Mouse (Mus musculus): ENCODE data around the gene Klf13. TPM values are rescaled to one million over a fixed set of nuclear protein-coding genes. Genes with fewer than 3 reads are reported as not detected.

The Klf13 gene
- total RNA-seq, 2 experiments from 2014 or later: 202 to 217 TPM

DNA sequence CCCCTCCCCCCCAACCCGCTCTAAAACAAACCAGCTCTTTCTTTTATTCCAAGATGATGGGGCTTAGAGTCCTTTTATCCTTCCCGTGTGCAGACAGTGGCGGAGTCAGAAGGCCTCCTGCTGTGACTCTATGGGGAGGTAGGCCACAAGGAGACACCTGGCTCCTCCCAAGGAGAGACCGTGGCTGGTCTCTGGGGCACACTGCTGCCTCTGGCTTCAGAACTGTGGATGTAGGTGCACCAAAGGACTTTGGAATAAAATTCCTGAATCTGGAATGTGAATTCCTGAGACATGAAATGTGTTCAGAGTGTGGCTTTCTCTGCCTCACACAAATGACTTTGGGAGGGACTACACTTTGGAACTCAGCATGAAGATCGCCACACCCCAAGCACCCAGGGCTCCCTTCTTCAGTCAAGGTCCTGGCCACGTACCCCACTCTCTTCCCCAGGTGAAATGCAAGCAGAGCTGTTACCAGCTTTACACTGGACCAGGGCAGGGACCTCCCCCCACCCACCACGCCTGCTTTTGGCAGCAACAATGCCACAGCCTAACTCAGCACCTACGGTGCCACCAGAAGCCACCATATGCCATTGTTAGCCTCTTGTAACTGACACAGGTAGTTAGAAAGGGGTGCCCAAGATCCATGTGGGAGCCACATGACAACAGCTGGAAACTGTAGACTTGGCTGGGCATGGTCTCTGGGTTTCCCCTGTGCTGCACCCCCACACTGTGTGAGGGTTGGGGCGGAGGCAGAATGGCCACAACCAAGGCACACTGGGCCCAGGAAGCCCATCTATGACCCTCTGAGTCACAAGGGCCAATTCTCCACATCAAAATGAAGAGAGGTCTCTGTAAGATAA lies 49.4 kb downstream of the Klf13 start:
- no peak for DNase-seq (ENCODE audit: low spot score in 2 of 2)

DNA sequence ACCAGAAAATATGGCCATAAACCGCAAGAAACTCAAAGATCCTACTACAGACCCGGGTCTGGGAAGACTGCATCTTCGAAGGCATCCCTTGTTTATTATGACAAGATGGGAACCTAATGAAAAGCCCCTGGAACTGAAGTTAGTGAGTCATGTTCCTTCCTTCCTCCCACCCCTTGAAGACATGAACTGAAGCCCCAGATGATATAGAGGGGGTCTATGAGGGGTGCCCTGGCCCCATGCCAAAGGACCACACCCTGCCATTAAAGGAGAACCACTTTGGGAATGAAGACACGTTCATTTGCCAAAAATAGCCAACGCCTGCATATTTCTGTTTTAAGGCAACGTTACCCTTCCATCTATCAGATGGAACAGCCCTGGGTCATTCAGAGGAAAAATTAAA lies 50.0 kb downstream of the Klf13 start:
- no peak for DNase-seq (ENCODE audit: low spot score in 2 of 2)

DNA sequence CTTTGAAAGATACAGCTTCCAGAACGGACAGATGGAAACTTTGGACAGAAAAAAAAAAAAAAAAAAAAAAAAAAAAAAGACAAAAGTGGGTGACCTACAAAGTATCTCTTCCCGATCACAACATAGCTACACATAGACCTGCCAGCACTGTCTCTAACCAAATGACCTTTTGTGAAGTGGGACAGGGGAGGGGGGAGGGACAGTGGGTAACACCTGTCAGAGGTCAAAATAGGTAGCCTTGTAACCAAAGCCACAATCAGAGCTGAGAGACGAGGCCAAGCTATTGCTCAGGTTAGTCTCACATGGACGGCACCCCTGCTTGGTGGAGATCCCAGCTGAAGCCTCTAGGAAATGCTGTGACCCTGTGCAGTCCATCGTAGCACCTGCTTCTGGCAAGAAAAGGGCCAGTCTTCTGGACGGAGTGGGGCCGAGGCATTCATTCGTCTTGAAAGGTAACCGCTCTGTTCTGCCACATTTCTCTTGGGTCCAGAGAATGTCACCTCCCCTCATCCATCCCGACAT lies 51.1 kb downstream of the Klf13 start:
- DNase-seq (ENCODE audit: low spot score in 2 of 2): no peak

DNA sequence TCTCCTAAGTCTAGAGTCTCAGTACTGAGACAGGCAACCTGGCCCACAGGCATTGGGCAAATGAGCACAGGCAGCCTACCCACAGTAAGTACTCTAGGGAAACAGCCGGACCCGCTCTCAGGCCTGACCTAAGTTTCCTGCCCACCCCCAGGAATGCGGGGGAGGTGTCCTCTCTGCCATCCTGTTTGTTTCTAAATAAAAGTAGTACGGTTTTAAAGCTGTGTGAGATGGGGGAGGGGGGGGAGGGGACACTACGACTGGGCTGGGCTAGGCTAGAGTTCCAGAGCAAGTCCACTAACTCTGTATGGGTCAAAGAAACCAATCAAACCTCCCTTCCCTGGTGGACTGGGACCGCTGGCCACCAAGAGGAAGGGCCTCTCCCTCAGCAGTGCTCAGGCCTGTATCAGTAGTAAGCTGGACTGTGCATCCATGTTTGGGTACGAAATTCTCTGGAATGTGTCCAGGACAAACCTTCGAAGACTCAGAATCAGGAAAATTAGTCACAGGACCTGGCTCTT lies 51.6 kb downstream of the Klf13 start:
- DNase-seq (ENCODE audit: low spot score in 2 of 2): no peak

DNA sequence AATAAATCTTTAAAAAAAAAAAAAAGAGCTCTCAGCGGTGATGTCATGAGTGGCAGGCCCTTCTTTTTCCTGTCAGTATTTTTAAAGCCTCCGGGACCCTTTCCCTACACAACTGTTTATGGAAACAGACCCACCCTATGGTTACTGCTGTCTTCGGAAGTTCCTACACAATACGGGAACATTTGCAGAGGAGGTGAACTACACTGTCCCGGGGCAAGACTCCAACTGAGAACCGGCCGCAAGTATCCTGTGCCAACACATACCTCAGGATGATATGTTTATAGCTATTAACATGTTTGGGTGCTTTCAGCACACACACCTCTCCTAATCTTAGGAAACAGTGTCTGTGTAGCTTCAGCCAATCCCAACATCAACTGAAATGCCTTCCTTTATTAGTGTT lies 53.7 kb downstream of the Klf13 start:
- no peak for DNase-seq (ENCODE audit: low spot score in 2 of 2)

DNA sequence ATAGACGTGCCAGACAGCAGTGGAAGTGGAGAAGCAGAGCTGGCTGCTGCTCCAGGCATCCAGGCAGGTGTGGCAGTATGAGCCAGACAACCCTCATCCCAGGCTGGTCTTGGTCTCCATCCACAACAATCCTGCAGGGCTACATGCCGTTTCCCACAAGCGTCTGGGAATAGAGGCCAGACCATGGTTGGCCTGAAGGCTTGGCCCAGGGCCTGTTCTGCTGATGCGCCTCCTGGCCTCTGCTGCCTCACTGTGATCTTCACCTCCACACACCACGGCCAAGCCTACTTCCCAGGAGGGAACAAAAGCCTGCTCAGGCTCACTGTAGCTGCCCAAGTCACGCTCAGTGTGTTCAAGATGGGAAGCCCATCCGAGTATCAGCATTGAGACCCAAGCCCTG lies 56.0 kb downstream of the Klf13 start:
- no peak for DNase-seq (ENCODE audit: low spot score in 2 of 2)

DNA sequence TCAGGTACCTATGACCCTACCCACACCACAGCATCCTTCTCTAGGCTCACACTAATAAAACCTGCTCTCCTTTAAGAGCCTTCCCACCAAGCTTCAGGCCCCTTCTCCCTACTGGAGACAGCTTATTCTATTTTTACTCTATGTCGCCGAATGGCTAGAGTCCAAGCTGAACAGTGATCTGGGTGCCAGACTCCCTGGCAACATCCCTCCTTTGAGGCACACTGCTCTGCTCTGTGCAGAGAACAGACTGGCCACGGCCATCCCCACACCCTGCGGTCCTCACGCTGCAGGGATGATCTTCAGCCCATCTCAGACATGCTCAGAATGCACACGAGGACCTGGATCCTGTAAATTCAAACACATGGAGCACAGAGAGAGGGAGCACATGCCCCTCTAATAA lies 59.1 kb downstream of the Klf13 start:
- DNase-seq (ENCODE audit: low spot score in 2 of 2): peak in 1 of 2 experiments; percentile 63

DNA sequence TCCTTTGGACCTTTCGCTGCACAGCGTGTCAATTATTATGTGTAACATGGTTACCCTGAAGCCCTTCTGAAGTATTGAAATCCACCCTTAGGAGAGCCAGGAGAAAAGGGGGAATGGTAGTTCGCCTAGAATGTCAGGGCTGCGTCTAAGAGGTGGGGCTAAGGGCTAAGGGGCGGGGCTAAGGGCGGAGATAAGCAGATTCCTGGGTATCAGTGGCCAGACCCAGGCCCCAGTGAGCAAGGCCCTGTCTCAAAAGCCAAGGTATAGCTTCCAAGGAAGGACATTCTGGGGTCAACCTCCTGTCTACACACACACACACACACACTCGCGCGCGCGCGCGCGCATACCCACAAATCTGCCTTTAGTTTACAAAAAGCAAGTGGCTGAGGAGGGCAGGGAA lies 61.1 kb downstream of the Klf13 start:
- DNase-seq (ENCODE audit: low spot score in 2 of 2): no peak

DNA sequence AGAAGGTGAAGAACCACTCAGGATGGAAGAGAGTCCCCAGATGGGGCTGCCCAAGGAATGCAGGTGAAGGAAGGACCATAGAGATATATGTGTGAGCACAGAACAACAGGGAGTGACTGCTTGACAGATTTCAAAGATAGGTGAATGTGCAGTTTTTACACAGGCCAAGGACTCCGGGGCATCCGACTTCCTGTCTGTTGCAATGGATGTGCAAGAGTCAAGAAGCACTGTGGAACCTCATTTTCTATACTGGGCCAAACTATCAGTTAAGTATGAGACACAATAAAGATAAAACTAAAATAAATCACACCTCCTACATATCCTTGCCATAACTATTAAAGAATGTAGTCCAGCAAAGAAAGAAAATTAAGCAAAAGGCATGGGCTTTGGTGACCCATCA lies 62.1 kb downstream of the Klf13 start:
- DNase-seq (ENCODE audit: low spot score in 2 of 2): no peak

DNA sequence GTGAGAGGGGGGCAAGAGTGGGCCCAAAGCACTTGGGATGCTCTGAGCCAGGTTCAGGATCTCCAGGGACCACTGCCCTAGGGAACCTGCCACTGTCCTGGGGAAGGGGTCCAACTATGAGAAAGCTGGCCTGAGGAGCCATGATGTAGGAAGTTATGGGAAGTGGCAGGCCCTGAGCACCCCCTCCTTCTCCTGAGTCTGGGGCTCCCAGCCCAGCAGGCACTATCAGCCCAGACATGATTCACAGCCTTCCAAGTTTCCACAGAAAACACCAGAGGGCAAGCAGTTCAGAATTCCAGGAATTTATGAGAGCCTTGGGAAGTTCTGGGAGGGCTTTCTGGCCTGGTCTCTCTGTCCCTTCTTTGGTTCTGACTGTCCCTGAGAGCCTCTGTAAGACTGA lies 63.0 kb downstream of the Klf13 start:
- no peak for DNase-seq (ENCODE audit: low spot score in 2 of 2)

DNA sequence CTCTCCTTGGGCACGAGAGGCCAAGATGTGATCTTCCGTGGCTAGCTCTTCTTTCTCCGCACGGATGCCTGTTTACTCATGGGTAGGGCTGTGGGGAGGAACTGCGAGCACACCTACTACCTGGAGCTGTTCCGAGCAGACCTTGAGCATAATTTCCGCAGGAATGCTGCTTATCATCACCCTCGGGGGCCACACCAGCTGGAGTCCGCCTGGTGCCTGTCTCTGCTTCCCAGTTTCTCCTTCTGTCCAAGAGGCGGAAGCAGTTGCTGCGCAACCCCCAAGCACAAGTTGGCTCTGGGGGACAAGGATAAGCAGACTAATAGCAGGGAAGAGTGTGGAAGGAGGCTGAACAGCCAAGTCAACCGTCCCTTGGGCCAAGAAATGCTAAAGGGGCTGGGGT lies 64.8 kb downstream of the Klf13 start:
- DNase-seq (ENCODE audit: low spot score in 2 of 2): no peak

DNA sequence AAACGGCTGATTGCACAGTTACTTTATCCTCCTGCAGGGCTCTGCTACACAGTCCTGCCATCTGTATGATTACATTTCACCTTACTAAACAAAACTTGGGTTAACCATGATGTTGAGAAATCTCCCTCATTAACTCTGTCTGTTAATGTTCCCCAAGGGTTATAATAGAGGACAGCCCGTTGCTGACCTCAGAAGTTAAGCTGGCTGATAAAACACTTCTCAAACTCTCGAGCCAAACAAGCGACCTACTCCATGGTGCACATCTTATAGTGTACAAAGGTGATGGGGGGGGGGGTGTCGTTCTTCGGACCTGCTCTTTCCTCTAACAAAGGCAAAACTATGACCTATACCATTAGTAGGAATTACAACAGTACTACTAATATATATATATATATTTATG lies 67.0 kb downstream of the Klf13 start:
- no peak for DNase-seq (ENCODE audit: low spot score in 2 of 2)

DNA sequence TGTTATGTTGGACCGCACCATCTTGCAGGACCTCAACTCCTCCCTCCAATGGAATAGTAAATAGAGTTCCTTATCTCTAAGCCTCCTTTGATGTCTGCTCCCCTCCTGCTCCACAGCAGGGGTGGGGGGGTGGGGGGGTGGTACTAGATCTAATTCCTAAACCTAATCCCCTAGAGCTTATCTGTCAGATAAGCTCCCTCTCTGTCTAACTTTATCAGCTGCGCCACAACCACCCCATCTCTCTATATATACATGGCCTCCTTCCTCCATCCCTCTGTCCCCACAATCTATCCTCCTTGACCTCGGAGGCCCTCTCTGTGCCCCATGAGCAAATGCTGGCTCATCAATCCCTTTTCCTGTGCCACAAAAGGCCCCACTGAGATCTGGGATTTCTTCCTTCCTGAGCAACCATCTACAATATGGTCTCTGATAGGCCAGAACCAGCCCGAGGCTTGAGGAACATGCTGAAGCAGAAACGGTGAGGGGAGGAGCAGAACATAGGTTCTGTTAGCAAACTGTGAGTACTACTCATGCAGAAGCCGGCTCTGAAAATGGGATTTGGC lies 70.3 kb downstream of the Klf13 start:
- DNase-seq (ENCODE audit: low spot score in 2 of 2): no peak

DNA sequence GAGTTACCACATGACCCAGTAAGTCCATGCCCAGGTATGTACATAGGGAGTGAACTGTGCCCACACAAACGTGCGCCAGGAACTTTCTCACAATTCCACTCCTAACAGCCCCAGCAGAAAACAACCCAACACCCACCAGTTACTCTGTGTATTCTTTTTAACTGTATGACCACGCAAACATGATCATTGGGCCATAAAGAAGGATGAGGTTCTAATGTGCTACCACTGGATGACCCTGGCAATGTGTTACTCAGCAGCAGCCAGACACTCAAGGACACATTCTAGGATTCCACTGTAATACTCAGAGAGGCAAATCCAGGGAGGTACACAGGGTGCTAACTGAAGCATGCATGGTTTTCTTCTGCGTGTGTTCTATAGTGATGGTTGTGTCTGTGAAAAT lies 72.8 kb downstream of the Klf13 start:
- DNase-seq (ENCODE audit: low spot score in 2 of 2): no peak

DNA sequence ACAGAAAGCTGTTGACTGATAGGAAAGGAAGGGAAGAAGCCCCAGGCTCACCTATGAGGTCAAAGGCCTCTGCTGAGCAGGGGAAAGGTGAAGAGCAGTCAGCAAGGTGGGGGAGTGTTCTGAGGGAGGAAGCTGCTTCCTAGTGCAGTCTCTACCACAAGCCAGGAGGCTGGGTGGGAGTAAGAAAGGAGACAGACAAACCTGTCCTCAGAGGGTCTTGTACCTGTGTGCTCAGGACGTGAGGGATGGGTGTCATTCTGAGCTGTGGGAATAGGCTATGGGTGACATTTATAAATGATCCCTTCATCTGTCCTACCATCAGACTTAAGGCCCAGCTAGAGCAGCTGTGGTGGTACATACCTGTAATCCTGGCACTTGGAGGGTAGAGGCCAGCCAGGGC lies 75.7 kb downstream of the Klf13 start:
- no peak for DNase-seq (ENCODE audit: low spot score in 2 of 2)

DNA sequence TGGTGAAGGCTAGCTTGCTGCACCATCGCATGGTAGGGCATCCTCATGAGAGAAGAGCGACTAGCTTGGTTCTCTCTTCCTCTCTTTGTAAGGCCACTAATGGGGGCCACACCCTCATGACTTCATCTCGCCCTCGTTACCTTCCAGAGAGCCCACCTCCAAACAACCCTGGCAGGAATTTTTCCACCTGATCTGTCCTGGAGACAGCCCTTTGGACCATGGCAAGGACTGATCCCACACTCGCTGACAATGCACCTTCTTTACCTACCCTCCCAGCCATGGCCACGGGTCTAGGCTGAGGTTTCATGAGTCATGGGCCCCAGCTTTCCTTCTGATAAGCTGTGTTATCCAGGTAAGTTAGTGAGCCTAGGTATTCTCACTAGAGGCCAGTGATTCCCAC lies 77.6 kb downstream of the Klf13 start:
- no peak for DNase-seq (ENCODE audit: low spot score in 2 of 2)

DNA sequence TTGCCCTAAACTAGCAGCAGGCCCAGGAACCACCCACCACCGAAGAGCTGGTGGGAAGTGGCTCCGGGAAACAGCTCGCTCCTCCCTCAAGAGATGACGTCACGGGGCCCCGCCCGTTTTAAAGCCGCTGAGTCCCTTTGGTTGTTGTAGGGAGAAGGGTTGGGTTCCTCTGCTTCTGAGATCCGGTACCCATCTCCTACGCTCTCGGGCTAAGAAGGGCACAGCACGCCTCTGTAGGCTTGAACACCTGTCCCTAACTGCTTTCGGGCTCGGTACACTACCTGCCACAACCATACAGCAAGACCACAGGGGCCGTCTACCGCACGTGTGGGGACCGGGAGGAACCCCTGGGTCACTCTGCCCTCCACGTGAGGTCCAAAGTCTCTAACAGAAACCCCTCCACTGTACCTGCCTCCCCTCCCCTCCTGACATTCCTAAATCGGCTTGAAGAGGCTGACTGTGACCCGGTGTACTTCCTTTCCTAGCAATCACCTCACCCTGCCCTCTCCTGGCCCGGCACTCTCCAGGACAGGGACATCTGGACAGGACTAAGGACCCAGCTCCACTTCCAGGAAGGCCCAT lies 80.1 kb downstream of the Klf13 start:
- peak; percentile 85 to 95 for DNase-seq (ENCODE audit: low spot score in 2 of 2)

DNA sequence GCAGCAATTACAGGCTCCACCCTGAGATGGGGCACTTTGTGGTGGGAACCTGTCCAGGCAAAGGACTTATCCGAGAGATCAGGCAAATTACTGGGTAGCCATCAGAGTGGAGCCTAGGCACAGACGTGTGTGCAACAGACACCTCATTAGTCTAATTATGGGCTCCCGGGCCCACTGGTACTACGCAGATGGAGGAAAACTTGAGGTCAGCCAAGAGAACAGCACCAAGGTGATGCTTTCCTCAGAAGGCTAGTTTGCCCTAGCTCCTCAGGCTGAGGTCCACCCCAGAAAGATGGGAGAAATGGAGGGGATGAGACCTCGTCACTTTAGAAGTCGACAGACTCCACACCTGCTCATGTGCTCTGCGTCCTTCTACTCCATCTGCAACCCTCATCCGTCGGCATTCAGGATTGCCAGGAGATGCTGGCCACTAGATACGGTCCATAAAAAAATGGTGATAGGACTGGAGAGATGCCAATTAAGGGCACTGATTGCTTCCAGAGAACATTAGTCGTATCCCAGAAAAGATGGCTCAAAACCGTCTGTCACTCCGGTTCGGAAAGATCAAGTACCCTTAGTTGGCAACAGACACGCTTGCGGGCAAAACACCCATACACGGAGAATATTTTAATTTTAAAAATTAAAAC lies 80.8 kb downstream of the Klf13 start:
- no peak for DNase-seq (ENCODE audit: low spot score in 2 of 2)

DNA sequence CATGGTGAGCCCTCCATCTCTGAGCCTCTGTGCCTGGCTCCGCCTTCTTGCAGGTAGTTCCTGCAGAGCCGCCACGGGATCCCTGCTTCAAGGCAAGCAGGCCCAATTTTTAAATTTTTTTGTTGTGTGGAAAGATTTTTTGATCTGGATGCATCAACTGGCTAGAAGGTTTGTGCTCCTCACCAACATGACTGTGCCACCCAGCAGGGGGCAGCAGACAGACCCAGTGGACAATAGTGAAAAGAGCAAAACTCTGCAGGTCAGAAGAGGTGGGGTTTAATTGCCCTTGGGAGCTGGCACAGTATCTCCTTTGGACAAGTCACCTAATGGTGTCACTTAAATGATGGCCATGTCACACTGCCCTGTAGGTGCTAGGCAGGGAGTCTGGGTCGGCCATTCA lies 83.4 kb downstream of the Klf13 start:
- DNase-seq (ENCODE audit: low spot score in 2 of 2): peak in 1 of 2 experiments; percentile 78

DNA sequence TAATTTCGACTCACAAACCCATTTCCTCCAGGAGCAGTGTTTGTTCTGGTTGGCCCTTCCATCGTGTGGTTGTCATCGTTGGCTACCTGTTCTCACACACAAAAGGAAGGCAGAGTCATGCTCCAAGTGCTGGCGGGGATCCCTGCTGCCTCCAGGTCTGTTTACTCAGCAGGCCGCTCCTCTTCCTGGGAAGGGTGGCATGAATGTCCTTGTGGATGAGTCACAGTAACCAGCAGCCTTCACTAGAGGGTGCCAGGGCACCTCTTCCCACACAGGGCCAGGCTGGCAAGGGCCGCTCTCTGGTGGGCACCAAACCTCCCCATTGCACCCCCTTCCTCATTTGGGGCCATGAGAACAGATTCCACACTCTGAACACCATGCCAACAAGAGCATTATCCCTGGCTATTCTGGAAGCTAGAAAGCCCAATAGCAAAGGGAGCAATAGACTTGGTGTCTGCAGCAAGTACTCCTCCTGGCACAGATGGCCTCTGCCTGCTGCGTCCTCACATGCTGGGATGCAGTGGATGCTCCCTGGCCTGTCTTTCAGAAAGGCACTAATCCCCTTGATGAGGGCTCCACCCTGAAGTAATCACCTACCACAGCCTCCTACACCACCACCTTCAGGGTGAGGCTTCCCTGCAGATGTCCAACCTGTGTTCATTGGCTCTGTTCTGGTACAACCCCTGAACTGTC lies 86.7 kb downstream of the Klf13 start:
- peak; percentile 32 to 42 for DNase-seq (ENCODE audit: low spot score in 2 of 2)

Data from layer of hippocampus, adult 18-20 months (tissue).